Mouse (Mus musculus) effector memory CD4-positive, alpha-beta T cell, adult 7 months (primary cell): ENCODE results near the gene Rbp4. TPM values are rescaled to one million over a fixed set of nuclear protein-coding genes. Genes with fewer than 3 reads are reported as not detected.

Experiments used
- polyA plus RNA-seq: library from polyadenylated mRNA; unstranded; fragments of 100-300 nt; shearing (Covaris generic); gene quantifications from one replicate; pipeline ENCODE4 v1.2.1, GENCODE M21; 2017

The Rbp4 gene
- not detected for polyA plus RNA-seq

DNA sequence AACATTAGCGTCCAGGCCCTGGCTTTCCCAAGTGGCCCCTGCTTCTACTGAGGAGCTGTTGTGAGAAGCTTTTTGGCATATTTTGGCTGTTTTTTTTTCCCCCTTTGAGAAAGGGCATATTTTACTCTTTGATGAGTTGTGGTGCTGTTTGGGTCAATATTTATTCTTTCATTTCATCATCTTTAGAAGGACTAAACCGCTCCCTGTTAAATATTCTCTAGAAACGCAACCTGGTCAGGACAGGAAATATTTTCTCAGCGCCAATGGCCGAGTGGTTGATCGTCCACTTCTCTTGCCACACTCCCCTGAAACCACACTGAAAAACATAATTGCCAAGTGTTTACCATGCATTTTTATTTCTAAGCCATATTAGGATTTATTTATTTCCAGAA lies at the start of gene Rbp4:
Gene Rbp4, minus strand, starts transcription at position 63 of the 392 bp plus-strand sequence.

DNA sequence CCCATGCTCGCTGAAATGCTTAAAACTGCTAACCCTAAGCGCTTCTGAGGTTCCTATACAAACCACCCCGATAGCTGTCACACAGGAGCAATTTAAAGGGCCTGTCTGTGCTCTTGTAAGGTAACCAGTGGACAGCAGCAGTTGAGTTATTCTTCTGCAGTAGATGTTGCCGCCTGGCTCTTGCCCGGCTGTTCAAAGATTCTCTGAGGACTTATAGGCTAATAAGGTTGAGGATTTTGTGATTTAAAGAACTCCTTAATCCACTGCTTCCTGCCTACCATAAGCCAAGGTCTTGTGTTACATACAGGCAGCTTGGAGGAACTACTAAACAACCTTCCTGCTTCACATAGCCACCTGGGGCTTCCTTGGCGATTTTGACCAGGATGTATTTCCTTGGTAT lies 7.4 kb upstream of the Rbp4 start, which contains the start of gene Pde6c:
Gene Pde6c, plus strand, starts transcription at position 301 of the 400 bp plus-strand sequence.

DNA sequence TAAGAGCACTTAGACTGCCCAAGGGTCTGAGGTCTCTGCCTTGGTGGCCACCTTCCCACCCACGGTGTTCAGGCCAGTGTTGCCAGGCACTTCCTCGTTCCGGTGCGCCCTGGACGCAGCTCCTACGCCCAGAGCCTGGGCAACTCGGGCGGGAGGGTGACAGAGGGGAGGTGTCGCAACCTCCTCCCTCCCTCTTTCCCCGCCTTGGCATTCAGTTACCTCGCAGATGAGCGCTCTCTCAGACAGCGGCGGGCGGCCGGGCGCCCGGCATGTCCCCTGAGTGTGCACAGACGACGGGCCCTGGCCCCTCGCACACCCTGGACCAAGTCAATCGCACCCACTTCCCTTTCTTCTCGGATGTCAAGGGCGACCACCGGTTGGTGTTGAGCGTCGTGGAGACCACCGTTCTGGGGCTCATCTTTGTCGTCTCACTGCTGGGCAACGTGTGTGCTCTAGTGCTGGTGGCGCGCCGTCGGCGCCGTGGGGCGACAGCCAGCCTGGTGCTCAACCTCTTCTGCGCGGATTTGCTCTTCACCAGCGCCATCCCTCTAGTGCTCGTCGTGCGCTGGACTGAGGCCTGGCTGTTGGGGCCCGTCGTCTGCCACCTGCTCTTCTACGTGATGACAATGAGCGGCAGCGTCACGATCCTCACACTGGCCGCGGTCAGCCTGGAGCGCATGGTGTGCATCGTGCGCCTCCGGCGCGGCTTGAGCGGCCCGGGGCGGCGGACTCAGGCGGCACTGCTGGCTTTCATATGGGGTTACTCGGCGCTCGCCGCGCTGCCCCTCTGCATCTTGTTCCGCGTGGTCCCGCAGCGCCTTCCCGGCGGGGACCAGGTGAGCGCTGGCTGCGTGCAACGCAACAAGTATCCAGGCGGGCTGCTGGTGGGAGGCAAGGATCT lies 28.0 kb downstream of the Rbp4 start, which contains the start of gene Ffar4:
Gene Ffar4, plus strand, starts transcription at position 214 of the 901 bp plus-strand sequence.

Other genes with a start within 250 kb of the Rbp4 start
- gene Myof, start 81.7 kb downstream of the Rbp4 start, polyA plus RNA-seq: 0.17 TPM
- 0.59 TPM for gene Cep55, start 70.3 kb downstream of the Rbp4 start, polyA plus RNA-seq
- gene Ffar4, start 28.2 kb downstream of the Rbp4 start, polyA plus RNA-seq: 0.27 TPM
- gene Pde6c, start 7.5 kb upstream of the Rbp4 start, polyA plus RNA-seq: not detected
- 20.0 TPM for gene Fra10ac1, start 98.9 kb upstream of the Rbp4 start, polyA plus RNA-seq
- 0.13 TPM for gene Lgi1, start 139.3 kb upstream of the Rbp4 start, polyA plus RNA-seq